Mouse (Mus musculus) ES-Bruce4 (cell line): ENCODE measurements around the gene Vmn2r85. TPM values are rescaled to one million over a fixed set of nuclear protein-coding genes. Genes with fewer than 3 reads are reported as not detected.
"Not testable (repeated sequence)": the region's sequence is repeated elsewhere in the genome, so short reads cannot be mapped to it uniquely, and the experiment has no call there.

ENCODE experiments used
- H3K27ac ChIP-seq: 2 replicates; pipeline ENCODE4 v1.5.1; 2012; ENCODE audit warnings: low read length, inconsistent platforms; ENCODE audit not compliant: insufficient read depth
- H3K27me3 ChIP-seq: 2 replicates; pipeline ENCODE4 v1.6.1; 2012; ENCODE audit warnings: mild to moderate bottlenecking, low read length, inconsistent platforms; ENCODE audit not compliant: control insufficient read depth, poor library complexity, insufficient read depth, severe bottlenecking
- H3K36me3 ChIP-seq: 2 replicates; pipeline ENCODE4 v1.6.1; 2012; ENCODE audit warnings: inconsistent platforms, mild to moderate bottlenecking, low read length, moderate library complexity; ENCODE audit not compliant: control insufficient read depth, poor library complexity, insufficient read depth, severe bottlenecking
- H3K4me1 ChIP-seq: one replicate; pipeline ENCODE4 v1.8.1; 2011; ENCODE audit warnings: low read length; ENCODE audit not compliant: control insufficient read depth, insufficient read depth
- H3K4me3 ChIP-seq: 2 replicates; pipeline ENCODE4 v1.5.1; 2011; ENCODE audit warnings: low read depth, mild to moderate bottlenecking, low read length
- H3K9ac ChIP-seq: 2 replicates; pipeline ENCODE4 v1.6.1; 2012; ENCODE audit warnings: low read depth, mild to moderate bottlenecking, inconsistent platforms; ENCODE audit not compliant: poor library complexity, severe bottlenecking
- H3K9me3 ChIP-seq: replicated peaks from 2 replicates; pipeline ENCODE4 v1.6.1; 2012; ENCODE audit warnings: mild to moderate bottlenecking, low read length, inconsistent platforms; ENCODE audit not compliant: control insufficient read depth, poor library complexity, insufficient read depth, severe bottlenecking
- CTCF ChIP-seq: IDR thresholded peaks from one replicate; pipeline ENCODE4 v1.8.1; 2011; ENCODE audit warnings: low read depth, low read length
- EP300 ChIP-seq: IDR thresholded peaks from 2 replicates; pipeline ENCODE4 v1.6.1; 2011; ENCODE audit warnings: low read depth, low read length; ENCODE audit not compliant: insufficient read depth
- POLR2A ChIP-seq: IDR thresholded peaks from one replicate; pipeline ENCODE4 v1.8.1; 2011; ENCODE audit warnings: low read length; ENCODE audit not compliant: insufficient read depth
- polyA plus RNA-seq: library from polyadenylated mRNA; stranded (reverse); fragments of >200 nt; gene quantifications from 2 replicates; pipeline ENCODE4 v1.2.4, GENCODE M21; 2011; ENCODE audit warnings: low read depth; ENCODE audit not compliant: missing spikeins, insufficient read depth, insufficient read length

Gene Vmn2r85
- polyA plus RNA-seq, 1 experiment, result not detected

DNA sequence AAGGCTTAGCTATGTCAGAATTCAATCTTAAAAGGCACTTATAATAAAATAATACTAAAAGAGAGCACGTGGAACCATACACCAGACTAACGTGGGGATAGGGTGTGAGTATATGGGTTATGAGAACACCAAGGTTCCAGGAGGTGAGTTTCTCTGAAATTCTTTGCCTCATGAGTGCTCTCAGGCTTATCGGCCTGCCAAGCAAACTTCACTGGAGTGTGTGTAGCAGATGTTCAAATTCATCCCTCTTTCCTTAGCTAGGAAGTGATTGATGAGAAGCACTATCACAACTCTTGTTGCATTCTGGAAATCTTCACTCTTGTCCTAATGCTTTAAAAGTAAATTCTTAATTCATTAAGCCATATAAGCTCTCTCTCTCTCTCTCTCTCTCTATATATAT, 9.1 kb downstream of the Vmn2r85 start:
- Histone ChIP-seq H3K4me3 (no peak overlapping the region), H3K27me3 (no peaks in the 10 kb centered on the region), H3K9ac (no peak overlapping the region; the same call in 1 of the 2 replicates), H3K4me1 (no peaks in the 10 kb centered on the region), H3K27ac (peak overlapping the region; percentile 99), H3K9me3 (peaks cover 3% of the 10 kb centered on the region; the same call in 1 of the 2 replicates), H3K36me3 (no peaks in the 10 kb centered on the region)
- no peak for TF ChIP-seq EP300

DNA sequence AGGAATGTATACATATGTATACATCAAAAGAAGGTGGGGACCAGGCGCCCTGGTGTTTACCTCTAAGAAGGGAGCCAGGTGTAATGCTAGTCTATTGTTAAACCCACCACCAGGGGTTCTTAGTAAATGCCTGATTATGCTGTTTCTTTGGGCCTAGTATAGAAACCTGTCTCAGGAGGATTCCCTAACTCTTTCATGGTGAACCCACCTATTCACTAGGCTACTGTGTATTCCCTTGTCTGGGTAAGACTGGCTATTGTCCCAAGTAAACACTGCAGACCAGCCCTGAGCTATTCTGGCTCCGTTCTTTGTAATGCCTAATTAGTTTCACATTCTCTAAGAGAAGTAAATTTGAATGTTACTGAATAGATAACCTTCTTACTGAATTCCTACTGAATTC, 9.5 kb downstream of the Vmn2r85 start:
- H3K4me1 ChIP-seq, H3K4me3 ChIP-seq, H3K9ac ChIP-seq, H3K27me3 ChIP-seq, H3K9me3 ChIP-seq, H3K36me3 ChIP-seq: not testable (repeated sequence)
- H3K27ac ChIP-seq, result peak overlapping the region; percentile 100; the same call in 1 of the 2 replicates
- TF ChIP-seq EP300, result peak; percentile 74; the same call in 1 of the 2 replicates

- not testable (repeated sequence) for H3K9me3 ChIP-seq, H3K36me3 ChIP-seq, H3K4me3 ChIP-seq, H3K4me1 ChIP-seq, H3K27me3 ChIP-seq, H3K27ac ChIP-seq, H3K9ac ChIP-seq
Observed at GRCm38 (mm10) chr10:130416352-130416751, 13.2 kb downstream of the Vmn2r85 start.

- H3K27ac ChIP-seq, H3K4me1 ChIP-seq, H3K36me3 ChIP-seq, H3K9me3 ChIP-seq, H3K27me3 ChIP-seq: not testable (repeated sequence)
- peak overlapping the region; percentile 53 for H3K4me3 ChIP-seq
- 0 out of 2 replicates have a peak overlapping the region, but pooled peaks have one; percentile 42 for H3K9ac ChIP-seq
Observed at GRCm38 (mm10) chr10:130412167-130412698, 17.3 kb downstream of the Vmn2r85 start.

- Histone ChIP-seq H3K36me3 (no peaks in the 10 kb centered on the region), H3K27me3 (no peaks in the 10 kb centered on the region), H3K4me1 (no peaks in the 10 kb centered on the region), H3K27ac (no peak within 1 kb of the TSS), H3K9me3 (no peaks in the 10 kb centered on the region), H3K9ac (no peak within 1 kb of the TSS), H3K4me3 (no peak within 1 kb of the TSS)
- no peak for TF ChIP-seq CTCF
- no peak for TF ChIP-seq POLR2A
- TF ChIP-seq EP300, result no peak
Observed at GRCm38 (mm10) chr10:130394232-130394631, 35.3 kb downstream of the Vmn2r85 start, which contains the start of gene Vmn2r84. Gene Vmn2r84 (minus strand): TSS chr10:130394332.

- Histone ChIP-seq H3K27ac (no peak overlapping the region), H3K27me3 (no peaks in the 10 kb centered on the region), H3K36me3 (no peaks in the 10 kb centered on the region), H3K4me3 (no peak overlapping the region), H3K9me3 (peaks cover 11% of the 10 kb centered on the region), H3K4me1 (no peaks in the 10 kb centered on the region), H3K9ac (no peak overlapping the region)
- no peak for TF ChIP-seq EP300
- no peak for TF ChIP-seq CTCF
- no peak for TF ChIP-seq POLR2A
Observed at GRCm38 (mm10) chr10:130375145-130375544, 54.4 kb downstream of the Vmn2r85 start.
